Mouse (Mus musculus): ENCODE results near the gene Wnt3a. TPM values are rescaled to one million over a fixed set of nuclear protein-coding genes. Genes with fewer than 3 reads are reported as not detected.

The Wnt3a gene
- polyA plus RNA-seq, 1 experiment from 2014 or later, result 3.8 TPM

- H3K27me3 ChIP-seq, result peaks cover 87% of the 10 kb centered on the region
- no peak overlapping the region for H3K4me2 ChIP-seq
- WGBS, result 22% methylated on average over 14 of the region's 14 CpGs
- no peaks in the 10 kb centered on the region for H3K36me3 ChIP-seq
- peaks cover 22% of the 10 kb centered on the region for H3K4me1 ChIP-seq
- no peak overlapping the region for H3K27ac ChIP-seq
- no peak for ATAC-seq (ENCODE audit: insufficient number of reproducible peaks, low FRiP score, low TSS enrichment, low read depth)
- H3K9me3 ChIP-seq, result no peaks in the 10 kb centered on the region
- no peak overlapping the region for H3K9ac ChIP-seq
- H3K4me3 ChIP-seq, result no peak overlapping the region
Observed at GRCm38 (mm10) chr11:59284146-59284545, 6.4 kb downstream of the Wnt3a start.

GRCm38 (mm10) chr11:59282933-59283332 lies 7.6 kb downstream of the Wnt3a start:
- WGBS, result 38% methylated on average over 10 of the region's 10 CpGs
- ATAC-seq (ENCODE audit: insufficient number of reproducible peaks, low FRiP score, low TSS enrichment, low read depth), result peak; percentile 21; the same call in 1 of the 2 replicates
- Histone ChIP-seq H3K27me3 (peaks cover 78% of the 10 kb centered on the region), H3K9ac (no peak overlapping the region), H3K9me3 (no peaks in the 10 kb centered on the region), H3K4me2 (no peak overlapping the region), H3K36me3 (no peaks in the 10 kb centered on the region), H3K27ac (no peak overlapping the region), H3K4me3 (no peak overlapping the region), H3K4me1 (peaks cover 17% of the 10 kb centered on the region; the same call in 1 of the 2 replicates)

- H3K36me3 ChIP-seq, result no peaks in the 10 kb centered on the region
- H3K27ac ChIP-seq, result no peak overlapping the region
- no peak overlapping the region for H3K4me3 ChIP-seq
- no peak overlapping the region for H3K9ac ChIP-seq
- H3K9me3 ChIP-seq, result no peaks in the 10 kb centered on the region
- peaks cover 17% of the 10 kb centered on the region; the same call in 1 of the 2 replicates for H3K4me1 ChIP-seq
- no peak overlapping the region for H3K4me2 ChIP-seq
- WGBS, result 53% methylated on average over 5 of the region's 5 CpGs
- peaks cover 72% of the 10 kb centered on the region for H3K27me3 ChIP-seq
- ATAC-seq (ENCODE audit: insufficient number of reproducible peaks, low FRiP score, low TSS enrichment, low read depth), result no peak
Observed at GRCm38 (mm10) chr11:59282111-59282510, 8.4 kb downstream of the Wnt3a start.

- Histone ChIP-seq H3K4me2 (no peak overlapping the region), H3K27me3 (peaks cover 43% of the 10 kb centered on the region), H3K4me1 (peaks cover 4% of the 10 kb centered on the region; the same call in 1 of the 2 replicates), H3K27ac (no peak overlapping the region), H3K9ac (no peak overlapping the region), H3K4me3 (no peak overlapping the region), H3K36me3 (no peaks in the 10 kb centered on the region), H3K9me3 (no peaks in the 10 kb centered on the region)
- WGBS, result 65% methylated on average over 4 of the region's 4 CpGs
- no peak for ATAC-seq (ENCODE audit: insufficient number of reproducible peaks, low FRiP score, low TSS enrichment, low read depth)
Observed at GRCm38 (mm10) chr11:59278047-59278446, 12.5 kb downstream of the Wnt3a start.

- no peak for ATAC-seq (ENCODE audit: insufficient number of reproducible peaks, low FRiP score, low TSS enrichment, low read depth)
- Histone ChIP-seq H3K9me3 (no peaks in the 10 kb centered on the region), H3K4me1 (no peaks in the 10 kb centered on the region), H3K36me3 (no peaks in the 10 kb centered on the region), H3K27ac (no peak overlapping the region), H3K4me3 (no peak overlapping the region), H3K9ac (no peak overlapping the region), H3K27me3 (peaks cover 35% of the 10 kb centered on the region), H3K4me2 (no peak overlapping the region)
- WGBS, result 27% methylated on average over 2 of the region's 2 CpGs
Observed at GRCm38 (mm10) chr11:59276877-59277276, 13.7 kb downstream of the Wnt3a start.

GRCm38 (mm10) chr11:59274184-59274583 lies 16.4 kb downstream of the Wnt3a start:
- Histone ChIP-seq H3K9ac (no peak overlapping the region), H3K27ac (no peak overlapping the region), H3K4me1 (no peaks in the 10 kb centered on the region), H3K4me2 (no peak overlapping the region), H3K9me3 (no peaks in the 10 kb centered on the region), H3K27me3 (peaks cover 14% of the 10 kb centered on the region), H3K36me3 (no peaks in the 10 kb centered on the region), H3K4me3 (no peak overlapping the region)
- no peak for ATAC-seq (ENCODE audit: insufficient number of reproducible peaks, low FRiP score, low TSS enrichment, low read depth)
- 70% methylated on average over 3 of the region's 3 CpGs for WGBS

GRCm38 (mm10) chr11:59266727-59267126 lies 23.8 kb downstream of the Wnt3a start:
- WGBS, result 37% methylated on average over 6 of the region's 6 CpGs
- Histone ChIP-seq H3K9ac (no peak overlapping the region), H3K27ac (no peak overlapping the region), H3K4me2 (no peak overlapping the region), H3K27me3 (peaks cover 46% of the 10 kb centered on the region), H3K4me3 (no peak overlapping the region), H3K4me1 (peaks cover 16% of the 10 kb centered on the region), H3K36me3 (no peaks in the 10 kb centered on the region), H3K9me3 (no peaks in the 10 kb centered on the region)
- ATAC-seq (ENCODE audit: insufficient number of reproducible peaks, low FRiP score, low TSS enrichment, low read depth), result no peak

- no peaks in the 10 kb centered on the region for H3K9me3 ChIP-seq
- no peak overlapping the region for H3K4me2 ChIP-seq
- no peak overlapping the region for H3K4me3 ChIP-seq
- no peak for ATAC-seq (ENCODE audit: insufficient number of reproducible peaks, low FRiP score, low TSS enrichment, low read depth)
- no peaks in the 10 kb centered on the region for H3K36me3 ChIP-seq
- no peak overlapping the region for H3K9ac ChIP-seq
- peaks cover 49% of the 10 kb centered on the region for H3K27me3 ChIP-seq
- peaks cover 16% of the 10 kb centered on the region for H3K4me1 ChIP-seq
- H3K27ac ChIP-seq, result no peak overlapping the region
- 56% methylated on average over 8 of the region's 8 CpGs for WGBS
Observed at GRCm38 (mm10) chr11:59265154-59265813, 25.3 kb downstream of the Wnt3a start.

- H3K27ac ChIP-seq, result no peak overlapping the region
- H3K4me1 ChIP-seq, result peaks cover 16% of the 10 kb centered on the region
- 7% methylated on average over 8 of the region's 8 CpGs for WGBS
- no peak for ATAC-seq (ENCODE audit: insufficient number of reproducible peaks, low FRiP score, low TSS enrichment, low read depth)
- peak overlapping the region; percentile 55 for H3K4me3 ChIP-seq
- peaks cover 49% of the 10 kb centered on the region for H3K27me3 ChIP-seq
- no peaks in the 10 kb centered on the region for H3K9me3 ChIP-seq
- peak overlapping the region; percentile 50; the same call in 1 of the 2 replicates for H3K9ac ChIP-seq
- H3K4me2 ChIP-seq, result peak overlapping the region; percentile 92
- H3K36me3 ChIP-seq, result no peaks in the 10 kb centered on the region
Observed at GRCm38 (mm10) chr11:59264593-59264992, 26.0 kb downstream of the Wnt3a start.

GRCm38 (mm10) chr11:59263870-59264563 lies 26.5 kb downstream of the Wnt3a start:
- H3K27ac ChIP-seq, result no peak overlapping the region
- peak; percentile 70; the same call in 1 of the 2 replicates for ATAC-seq (ENCODE audit: insufficient number of reproducible peaks, low FRiP score, low TSS enrichment, low read depth)
- no peaks in the 10 kb centered on the region for H3K9me3 ChIP-seq
- peaks cover 49% of the 10 kb centered on the region for H3K27me3 ChIP-seq
- WGBS, result 1% methylated on average over 55 of the region's 56 CpGs
- no peaks in the 10 kb centered on the region for H3K36me3 ChIP-seq
- H3K9ac ChIP-seq, result peak overlapping the region; percentile 50
- H3K4me2 ChIP-seq, result peak overlapping the region; percentile 92
- H3K4me1 ChIP-seq, result peaks cover 16% of the 10 kb centered on the region
- peak overlapping the region; percentile 55 for H3K4me3 ChIP-seq

GRCm38 (mm10) chr11:59262308-59262707 lies 28.2 kb downstream of the Wnt3a start:
- peaks cover 16% of the 10 kb centered on the region for H3K4me1 ChIP-seq
- ATAC-seq (ENCODE audit: insufficient number of reproducible peaks, low FRiP score, low TSS enrichment, low read depth), result no peak
- H3K36me3 ChIP-seq, result no peaks in the 10 kb centered on the region
- H3K9ac ChIP-seq, result no peak overlapping the region
- H3K4me3 ChIP-seq, result no peak overlapping the region
- H3K27me3 ChIP-seq, result peaks cover 49% of the 10 kb centered on the region
- no peak overlapping the region for H3K27ac ChIP-seq
- no peaks in the 10 kb centered on the region for H3K9me3 ChIP-seq
- H3K4me2 ChIP-seq, result no peak overlapping the region

GRCm38 (mm10) chr11:59260706-59261493 lies 29.7 kb downstream of the Wnt3a start:
- Histone ChIP-seq H3K4me1 (peaks cover 16% of the 10 kb centered on the region), H3K36me3 (no peaks in the 10 kb centered on the region), H3K27me3 (peaks cover 40% of the 10 kb centered on the region), H3K4me2 (no peak overlapping the region), H3K4me3 (no peak overlapping the region), H3K9ac (no peak overlapping the region), H3K27ac (no peak overlapping the region), H3K9me3 (no peaks in the 10 kb centered on the region)
- WGBS, result 75% methylated on average over 10 of the region's 10 CpGs
- ATAC-seq (ENCODE audit: insufficient number of reproducible peaks, low FRiP score, low TSS enrichment, low read depth), result no peak
